Mouse (Mus musculus) forebrain, embryonic 15.5 days (tissue): ENCODE measurements at regions not wholly inside any gene's neighbourhood (a gene's known extent, or its start where the extent isn't known, plus 50 kb on each side); places are given as distances from the start of the nearest gene placed in this dataset.

Experiments used
- ATAC-seq: fragments of 200-750 bp; cut with Nextera tagmentation; replicated peaks from 2 replicates; pipeline ENCODE4 v1.8.0; 2017; ENCODE audit warnings: mild to moderate bottlenecking, moderate TSS enrichment, moderate library complexity
- H3K27ac ChIP-seq: fragments of 300-500 bp; sonication (generic); replicated peaks from 2 replicates; pipeline ENCODE4 v1.5.1; 2015; ENCODE audit warnings: mild to moderate bottlenecking, inconsistent platforms
- H3K27me3 ChIP-seq: fragments of 300-500 bp; sonication (generic); 2 replicates; pipeline ENCODE4 v1.6.1; 2015; ENCODE audit warnings: inconsistent platforms
- H3K36me3 ChIP-seq: fragments of 300-500 bp; sonication (generic); 2 replicates; pipeline ENCODE4 v1.6.1; 2015; ENCODE audit warnings: mild to moderate bottlenecking, inconsistent platforms
- H3K4me1 ChIP-seq: fragments of 300-500 bp; sonication (generic); 2 replicates; pipeline ENCODE4 v1.6.1; 2015; ENCODE audit warnings: inconsistent platforms
- H3K4me2 ChIP-seq: fragments of 300-500 bp; sonication (generic); replicated peaks from 2 replicates; pipeline ENCODE4 v1.6.1; 2015; ENCODE audit warnings: mild to moderate bottlenecking, inconsistent platforms
- H3K4me3 ChIP-seq: fragments of 300-500 bp; sonication (generic); 2 replicates; pipeline ENCODE4 v1.5.1; 2015; ENCODE audit warnings: mild to moderate bottlenecking, inconsistent platforms
- H3K9ac ChIP-seq: fragments of 300-500 bp; sonication (generic); replicated peaks from 2 replicates; pipeline ENCODE4 v1.6.1; 2015; ENCODE audit warnings: mild to moderate bottlenecking, inconsistent platforms
- H3K9me3 ChIP-seq: fragments of 300-500 bp; sonication (generic); 2 replicates; pipeline ENCODE4 v1.6.1; 2016; ENCODE audit warnings: inconsistent platforms
- WGBS: fragments of 180-500 bp; shearing (Covaris S2); methylation state at CpG from one replicate; pipeline ENCODE4 v1.1.7; 2015; ENCODE audit warnings: mixed read lengths; 5-methylcytosine and 5-hydroxymethylcytosine counted together

DNA sequence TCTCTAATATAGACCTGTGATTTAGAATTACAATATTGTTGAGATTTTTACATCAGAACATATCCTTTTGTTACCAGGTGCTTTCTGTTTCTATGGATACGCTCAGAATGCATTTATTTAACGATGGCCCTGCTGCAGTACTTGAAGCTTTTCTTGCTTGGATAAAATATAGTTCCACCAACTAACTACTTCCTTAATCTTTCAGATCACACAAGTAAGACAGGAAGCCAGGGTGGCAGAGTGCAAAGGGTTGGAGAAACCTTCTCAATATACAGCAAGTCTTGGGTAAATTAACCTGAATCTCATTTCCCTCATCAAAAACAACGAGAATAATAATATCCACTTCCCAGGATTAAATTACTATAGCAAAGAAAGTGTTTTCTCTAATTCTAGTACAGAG is 193.1 kb upstream of the Acvr2a start:
- 51% methylated on average over 3 of the region's 3 CpGs for WGBS
- Histone ChIP-seq H3K4me1 (peaks cover 9% of the 10 kb centered on the region; the same call in 1 of the 2 replicates), H3K9ac (no peak overlapping the region), H3K4me2 (no peak overlapping the region), H3K4me3 (no peak overlapping the region), H3K9me3 (no peaks in the 10 kb centered on the region), H3K27me3 (no peaks in the 10 kb centered on the region), H3K27ac (no peak overlapping the region), H3K36me3 (no peaks in the 10 kb centered on the region)
- ATAC-seq = no peak

DNA sequence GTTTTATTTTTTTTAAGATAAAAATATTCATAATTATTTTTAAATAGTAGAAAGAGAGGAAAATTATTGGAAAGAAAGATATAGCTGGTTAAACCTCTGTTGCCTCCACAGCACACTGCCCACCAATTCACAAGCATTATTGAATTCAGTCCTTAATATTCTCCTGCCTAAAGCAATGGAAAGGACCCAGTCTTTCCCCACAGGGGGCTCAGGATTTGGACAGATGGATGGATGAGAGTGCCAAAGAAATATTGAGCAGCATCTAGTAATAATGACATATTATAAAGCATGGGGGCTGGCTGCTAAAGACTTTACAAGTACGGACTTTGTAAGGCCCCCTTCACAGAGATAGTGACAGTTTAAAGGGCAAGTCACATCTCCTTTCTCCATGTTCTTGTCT is 191.6 kb upstream of the Acvr2a start:
- Histone ChIP-seq H3K27me3 (no peaks in the 10 kb centered on the region), H3K9me3 (no peaks in the 10 kb centered on the region), H3K9ac (no peak overlapping the region), H3K27ac (no peak overlapping the region), H3K4me3 (no peak overlapping the region), H3K4me1 (peaks cover 14% of the 10 kb centered on the region), H3K36me3 (no peaks in the 10 kb centered on the region), H3K4me2 (no peak overlapping the region)
- ATAC-seq = no peak
- WGBS = 68% methylated on average over 1 of the region's 1 CpGs

DNA sequence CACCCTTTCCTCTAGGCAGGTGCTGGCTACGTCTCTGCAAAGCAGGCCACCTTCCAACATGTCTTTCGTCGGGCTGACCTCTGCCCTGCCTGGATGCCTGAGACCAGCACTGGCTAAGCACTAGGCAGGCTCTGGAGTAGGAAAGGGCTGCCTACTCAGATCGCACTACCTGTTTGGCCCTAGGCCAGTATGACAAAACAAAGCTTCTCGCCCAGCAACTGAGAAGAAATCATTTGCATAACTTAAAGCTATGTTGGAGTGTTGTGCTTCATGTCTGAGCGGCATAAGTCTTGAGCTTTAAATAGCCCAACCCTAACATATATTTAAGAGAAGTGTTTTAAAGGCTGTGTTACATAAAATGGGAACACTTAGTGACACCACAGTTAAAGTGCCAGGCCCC is 189.9 kb upstream of the Acvr2a start:
- H3K27ac ChIP-seq = no peak overlapping the region
- no peaks in the 10 kb centered on the region for H3K36me3 ChIP-seq
- H3K27me3 ChIP-seq = no peaks in the 10 kb centered on the region
- H3K9me3 ChIP-seq = no peaks in the 10 kb centered on the region
- H3K9ac ChIP-seq = no peak overlapping the region
- no peak overlapping the region for H3K4me3 ChIP-seq
- ATAC-seq = no peak; the same call in 1 of the 2 replicates
- peaks cover 16% of the 10 kb centered on the region for H3K4me1 ChIP-seq
- 42% methylated on average over 6 of the region's 6 CpGs for WGBS
- H3K4me2 ChIP-seq = no peak overlapping the region

DNA sequence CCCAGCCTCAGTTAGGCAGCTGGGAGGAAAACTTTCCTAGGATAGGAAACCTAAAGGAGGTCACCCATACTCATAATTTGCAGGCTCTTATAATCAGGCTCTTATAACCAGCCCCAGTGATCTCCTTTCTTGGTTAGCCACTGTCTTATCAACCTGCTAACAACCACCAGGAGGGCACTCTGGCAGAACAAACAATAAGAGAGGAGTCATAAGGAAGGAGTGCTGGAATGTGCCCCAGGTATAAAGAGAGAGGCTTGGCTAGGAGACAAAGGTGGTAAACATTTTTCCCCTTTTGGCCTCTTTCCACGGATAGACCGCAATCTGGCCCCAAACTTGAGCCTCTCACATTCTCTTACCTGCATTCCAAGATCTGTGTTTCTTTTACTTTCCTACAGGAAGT is 189.4 kb upstream of the Acvr2a start:
- H3K9me3 ChIP-seq = no peaks in the 10 kb centered on the region
- H3K27ac ChIP-seq = no peak overlapping the region
- peaks cover 20% of the 10 kb centered on the region for H3K4me1 ChIP-seq
- H3K4me2 ChIP-seq = no peak overlapping the region
- no peak overlapping the region for H3K4me3 ChIP-seq
- 63% methylated on average over 2 of the region's 2 CpGs for WGBS
- ATAC-seq = no peak
- no peak overlapping the region for H3K9ac ChIP-seq
- H3K36me3 ChIP-seq = no peaks in the 10 kb centered on the region
- no peaks in the 10 kb centered on the region for H3K27me3 ChIP-seq

DNA sequence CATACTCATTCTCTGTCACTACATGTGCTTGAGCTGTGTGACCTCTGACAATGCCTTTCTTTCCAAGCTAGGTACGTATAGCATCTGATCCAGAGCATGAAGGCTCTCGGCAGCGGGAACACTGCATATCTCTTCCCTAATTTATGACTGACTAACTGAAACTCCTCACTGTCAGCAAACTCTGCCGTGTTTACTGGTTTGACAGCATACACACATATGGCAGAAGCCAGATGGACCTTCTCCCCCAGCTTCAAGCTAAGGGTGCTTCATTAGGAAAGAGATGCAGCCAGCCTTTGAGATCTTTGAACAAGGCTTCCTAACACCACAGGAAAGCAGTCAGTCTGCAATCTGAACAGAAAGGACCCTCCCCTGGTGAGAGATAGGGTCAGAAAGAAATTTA is 186.9 kb upstream of the Acvr2a start:
- Histone ChIP-seq H3K27me3 (no peaks in the 10 kb centered on the region), H3K4me3 (no peak overlapping the region), H3K27ac (no peak overlapping the region), H3K36me3 (no peaks in the 10 kb centered on the region), H3K4me1 (peaks cover 19% of the 10 kb centered on the region), H3K9ac (no peak overlapping the region), H3K4me2 (no peak overlapping the region), H3K9me3 (no peaks in the 10 kb centered on the region)
- peak; percentile 63; the same call in 1 of the 2 replicates for ATAC-seq
- WGBS = 62% methylated on average over 4 of the region's 4 CpGs

DNA sequence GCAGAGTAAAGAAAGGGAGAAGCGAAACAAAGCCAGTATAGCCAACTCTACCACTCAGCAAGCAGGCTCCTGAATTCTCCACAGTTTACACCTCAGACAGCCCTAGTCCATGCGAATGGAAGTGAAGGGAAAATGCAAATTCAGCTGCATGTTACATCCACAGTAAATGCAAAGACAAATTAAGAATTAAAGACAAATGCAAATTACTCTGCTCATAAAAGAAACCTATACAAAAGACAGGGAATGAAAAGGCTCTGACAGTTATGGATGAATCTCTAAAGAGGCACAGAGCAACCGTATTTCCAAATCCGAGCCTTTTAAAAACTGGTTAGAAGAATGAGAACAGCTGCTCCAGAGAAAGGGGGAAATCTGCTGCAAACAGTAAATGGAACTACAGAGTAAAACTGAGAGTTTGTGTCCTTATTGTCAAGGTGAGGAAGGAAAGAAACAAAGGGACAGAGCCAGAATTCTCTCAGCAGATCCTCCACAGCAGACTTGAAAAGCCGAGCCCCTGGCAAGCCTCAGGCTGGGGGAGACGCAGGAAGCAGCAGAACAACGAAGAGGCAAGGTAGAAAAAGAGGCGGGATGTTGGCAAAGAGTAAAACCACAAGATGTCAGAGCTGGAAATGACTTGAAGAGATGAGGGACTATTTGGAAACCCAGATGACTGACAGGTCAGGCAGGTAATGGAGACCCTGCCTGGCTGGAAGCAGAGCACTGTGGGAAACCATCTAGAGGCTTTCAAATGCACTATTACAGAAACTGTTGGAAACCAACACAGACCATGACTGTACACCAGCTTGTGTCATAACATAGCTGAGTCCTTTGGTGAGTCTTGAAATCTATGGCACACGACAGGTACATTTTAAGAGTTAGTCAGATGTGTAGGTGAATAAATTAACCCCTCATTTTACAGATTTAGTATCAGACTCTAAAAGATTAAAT is 184.5 kb upstream of the Acvr2a start:
- H3K27ac ChIP-seq = peak overlapping the region; percentile 47
- 24% methylated on average over 9 of the region's 9 CpGs for WGBS

DNA sequence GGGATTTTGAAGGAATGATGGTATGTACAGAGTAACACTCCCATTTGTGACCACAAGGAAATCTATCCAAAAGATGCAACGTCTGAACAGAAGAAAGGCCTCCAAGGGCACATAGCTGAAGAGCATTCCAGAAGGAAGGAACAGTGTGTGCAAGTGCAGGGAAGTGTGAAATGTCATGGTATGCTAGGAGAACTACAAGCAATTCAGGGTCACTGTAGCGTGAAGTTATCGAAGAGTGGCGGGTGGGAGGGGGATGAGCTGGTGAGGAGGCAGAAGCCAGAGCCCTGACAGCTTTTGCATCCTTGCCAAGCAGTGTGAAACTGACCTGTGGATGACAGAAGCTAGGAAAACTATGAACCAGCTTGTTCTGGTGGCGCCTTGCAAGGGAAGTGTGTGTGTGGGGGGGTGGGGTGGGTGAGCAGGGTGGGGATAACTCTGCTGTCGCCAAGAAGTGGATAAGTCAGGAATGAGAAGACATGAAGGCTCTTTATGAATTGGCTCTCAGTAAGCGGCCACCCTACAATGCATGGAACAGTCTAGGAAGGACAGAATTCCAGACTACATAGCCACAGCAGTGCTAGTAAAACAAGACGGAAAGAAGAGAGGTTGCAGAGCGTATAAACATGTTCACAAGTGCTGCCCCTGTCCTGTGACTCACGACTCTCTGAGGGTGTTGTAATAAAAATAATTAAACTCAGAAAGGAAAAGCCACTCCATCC is 179.3 kb upstream of the Acvr2a start:
- no peak overlapping the region for H3K9ac ChIP-seq
- no peak overlapping the region for H3K4me3 ChIP-seq
- no peaks in the 10 kb centered on the region for H3K36me3 ChIP-seq
- peak; percentile 35; the same call in 1 of the 2 replicates for ATAC-seq
- no peaks in the 10 kb centered on the region for H3K27me3 ChIP-seq
- H3K4me2 ChIP-seq = no peak overlapping the region
- WGBS = 43% methylated on average over 10 of the region's 10 CpGs
- H3K27ac ChIP-seq = no peak overlapping the region
- H3K4me1 ChIP-seq = peaks cover 5% of the 10 kb centered on the region
- H3K9me3 ChIP-seq = no peaks in the 10 kb centered on the region

More for the DNA sequence above, 184.5 kb upstream of the Acvr2a start:
- Histone ChIP-seq H3K4me2 (peak overlapping the region; percentile 19; the same call in 1 of the 2 replicates), H3K4me1 (peaks cover 20% of the 10 kb centered on the region), H3K36me3 (no peaks in the 10 kb centered on the region), H3K9ac (no peak overlapping the region), H3K4me3 (no peak overlapping the region), H3K27me3 (no peaks in the 10 kb centered on the region), H3K9me3 (no peaks in the 10 kb centered on the region)
- peak; percentile 60; the same call in 1 of the 2 replicates for ATAC-seq

DNA sequence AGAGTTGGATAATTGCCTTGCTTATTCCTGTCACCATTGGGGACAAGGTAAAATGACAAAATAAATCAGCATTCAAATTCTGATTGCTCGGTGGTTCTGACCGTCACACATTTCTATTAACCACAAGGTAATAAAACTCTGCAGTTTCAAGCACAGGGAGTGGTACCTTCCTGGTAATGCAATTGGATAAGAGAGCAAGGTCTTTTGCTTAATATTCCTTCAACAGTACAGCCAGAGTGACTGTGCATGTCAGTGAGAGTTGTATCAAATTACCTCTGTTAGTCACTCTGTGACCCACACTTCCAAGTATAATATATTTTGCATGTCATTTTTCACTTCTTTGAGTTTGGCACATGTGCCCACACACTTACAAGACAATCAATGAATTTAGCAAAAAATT is 177.8 kb upstream of the Acvr2a start:
- no peaks in the 10 kb centered on the region for H3K36me3 ChIP-seq
- H3K4me1 ChIP-seq = peaks cover 4% of the 10 kb centered on the region; the same call in 1 of the 2 replicates
- H3K9me3 ChIP-seq = no peaks in the 10 kb centered on the region
- no peak for ATAC-seq
- no peak overlapping the region for H3K4me3 ChIP-seq
- no peak overlapping the region for H3K27ac ChIP-seq
- no peak overlapping the region for H3K9ac ChIP-seq
- H3K4me2 ChIP-seq = no peak overlapping the region
- no peaks in the 10 kb centered on the region for H3K27me3 ChIP-seq
- 68% methylated on average over 2 of the region's 2 CpGs for WGBS

DNA sequence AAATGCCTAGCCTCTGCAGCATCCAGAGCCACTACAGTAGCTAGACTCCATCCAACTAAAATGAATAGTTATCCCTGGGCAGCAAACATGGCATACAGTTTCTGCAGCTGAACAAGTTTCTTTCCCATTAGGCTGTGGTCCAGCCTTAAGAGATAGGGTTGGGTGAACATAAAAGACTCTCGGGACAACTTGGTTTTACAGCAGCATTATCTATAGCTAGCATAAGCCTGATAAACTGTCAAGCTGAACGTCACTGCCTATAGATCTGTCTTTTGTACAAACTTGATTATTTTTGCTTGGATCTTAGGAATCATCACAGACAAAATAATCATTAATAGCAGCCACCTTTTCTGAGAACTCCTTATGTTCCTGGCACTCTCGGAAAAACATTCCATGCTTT is 169.8 kb upstream of the Acvr2a start:
- Histone ChIP-seq H3K36me3 (no peaks in the 10 kb centered on the region), H3K27ac (no peak overlapping the region)
- 86% methylated on average over 3 of the region's 3 CpGs for WGBS

DNA sequence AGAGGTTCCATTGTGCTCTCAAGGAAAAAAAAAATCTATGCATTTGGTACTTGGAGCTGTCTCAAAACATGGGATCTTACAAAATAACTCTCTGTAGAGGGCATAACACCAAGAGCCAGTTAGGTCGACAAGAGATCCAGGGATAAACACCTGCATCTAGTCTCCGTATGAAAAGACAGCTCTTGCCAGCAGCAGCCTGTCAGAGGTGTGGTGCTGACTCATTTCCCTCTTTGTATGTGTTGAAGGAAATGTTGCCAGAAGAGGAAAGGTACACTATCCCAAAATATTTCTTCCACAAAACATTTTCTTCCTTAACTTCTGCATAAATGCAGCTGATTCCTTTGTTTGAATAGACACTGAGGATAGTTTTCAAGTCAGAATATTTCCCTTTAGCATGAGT is 163.6 kb upstream of the Acvr2a start:
- H3K27me3 ChIP-seq = no peaks in the 10 kb centered on the region
- H3K4me1 ChIP-seq = no peaks in the 10 kb centered on the region
- no peak overlapping the region for H3K4me3 ChIP-seq
- WGBS = 65% methylated on average over 2 of the region's 2 CpGs
- ATAC-seq = no peak
- no peaks in the 10 kb centered on the region for H3K9me3 ChIP-seq
- H3K36me3 ChIP-seq = no peaks in the 10 kb centered on the region
- no peak overlapping the region for H3K9ac ChIP-seq
- H3K27ac ChIP-seq = no peak overlapping the region
- no peak overlapping the region for H3K4me2 ChIP-seq

More for the DNA sequence above, 169.8 kb upstream of the Acvr2a start:
- no peaks in the 10 kb centered on the region for H3K27me3 ChIP-seq
- H3K9ac ChIP-seq = no peak overlapping the region
- H3K4me1 ChIP-seq = no peaks in the 10 kb centered on the region
- no peak overlapping the region for H3K4me2 ChIP-seq
- H3K4me3 ChIP-seq = no peak overlapping the region
- ATAC-seq = no peak
- H3K9me3 ChIP-seq = no peaks in the 10 kb centered on the region

DNA sequence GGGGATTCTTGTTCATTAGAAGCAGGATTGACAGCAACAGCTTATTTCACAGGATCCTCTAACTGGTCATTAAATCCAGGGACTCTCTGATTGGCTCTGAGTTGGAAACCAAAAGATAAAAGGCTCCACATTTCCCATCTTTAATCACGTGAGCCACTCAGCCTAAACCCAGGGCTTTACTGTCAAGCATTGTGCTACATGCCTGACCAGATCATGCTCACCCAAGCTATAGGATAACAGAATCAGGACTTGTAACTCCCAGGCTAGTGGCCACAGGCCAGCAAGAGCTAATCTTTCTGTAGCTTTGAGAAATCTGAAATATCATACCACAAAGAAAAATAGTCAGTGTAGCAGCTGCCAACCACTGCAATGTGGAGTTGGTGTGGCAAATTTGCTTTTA is 152.7 kb upstream of the Acvr2a start:
- H3K9ac ChIP-seq = no peak overlapping the region
- ATAC-seq = no peak
- H3K27ac ChIP-seq = no peak overlapping the region
- H3K9me3 ChIP-seq = no peaks in the 10 kb centered on the region
- H3K4me1 ChIP-seq = peaks cover 3% of the 10 kb centered on the region; the same call in 1 of the 2 replicates
- H3K36me3 ChIP-seq = no peaks in the 10 kb centered on the region
- no peak overlapping the region for H3K4me2 ChIP-seq
- H3K27me3 ChIP-seq = no peaks in the 10 kb centered on the region
- 14% methylated on average over 1 of the region's 1 CpGs for WGBS
- no peak overlapping the region for H3K4me3 ChIP-seq

DNA sequence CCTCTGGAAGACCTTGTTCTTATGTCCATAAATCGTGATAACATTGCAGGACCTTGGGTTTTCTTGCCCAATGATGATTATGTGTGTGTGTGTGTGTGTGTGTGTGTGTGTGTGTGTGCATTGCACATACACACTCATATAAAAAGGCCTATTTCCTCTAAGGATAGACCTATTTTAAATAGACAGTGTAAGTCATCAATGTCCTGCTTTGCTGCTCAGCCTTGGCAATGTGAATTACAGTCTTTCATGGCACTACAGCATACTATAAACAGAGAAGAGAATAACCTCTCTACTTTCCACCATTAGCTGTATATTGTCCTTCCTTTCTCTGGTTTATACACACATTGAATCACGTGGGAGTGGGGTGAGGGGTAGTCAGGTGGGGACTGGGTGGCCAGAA is 148.8 kb upstream of the Acvr2a start:
- no peaks in the 10 kb centered on the region for H3K9me3 ChIP-seq
- no peak overlapping the region for H3K4me3 ChIP-seq
- H3K4me1 ChIP-seq = peaks cover 3% of the 10 kb centered on the region; the same call in 1 of the 2 replicates
- ATAC-seq = no peak
- H3K27ac ChIP-seq = no peak overlapping the region
- no peak overlapping the region for H3K9ac ChIP-seq
- no peaks in the 10 kb centered on the region for H3K36me3 ChIP-seq
- no peaks in the 10 kb centered on the region for H3K27me3 ChIP-seq
- H3K4me2 ChIP-seq = no peak overlapping the region
- 83% methylated on average over 2 of the region's 2 CpGs for WGBS
